10 mouse cellular contexts compared by ENCODE assay signal in the genomic region with DNA sequence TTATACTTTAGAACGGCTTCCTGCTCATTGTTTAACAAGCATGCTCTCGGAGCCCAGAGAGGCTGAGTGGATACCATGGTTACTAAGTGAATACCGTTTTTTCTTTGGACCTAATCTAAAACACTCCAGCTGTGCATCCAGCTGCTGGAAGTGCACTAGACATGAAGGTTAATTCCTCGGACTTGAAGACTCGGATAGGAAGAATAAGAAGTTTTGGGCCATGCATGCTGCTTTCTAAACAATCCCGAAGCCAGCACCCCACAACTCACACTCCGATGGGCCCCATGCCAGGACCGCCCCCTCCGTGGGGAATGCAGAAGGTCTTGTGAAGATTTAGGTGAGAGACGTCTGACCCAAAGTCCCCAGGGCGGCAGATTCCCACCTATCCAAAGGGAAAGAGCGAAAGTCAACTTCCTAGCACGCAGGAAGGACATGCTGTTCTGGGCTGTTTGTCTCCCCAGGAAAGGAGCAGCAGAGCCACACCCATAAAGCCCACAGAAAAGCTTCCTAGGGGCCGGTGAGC.
DNase-seq lines count a peak whose midpoint lies in the region; ATAC-seq and TF ChIP-seq lines count a peak whose summit lies in the region.
"Had no signal": no experiment of that assay in that cellular context is flagged by ENCODE, and none has a peak within 500 bp of the region (broad histone marks: within the 10 kb centered on the region; RNA-seq: fewer than 3 reads in every experiment).

No protein-coding gene starts in this region.

- H3K4me1 ChIP-seq in lung, embryonic 14.5 days (ENCODE audit: insufficient read depth) = no peaks in the 10 kb centered on the region; the same call in 1 of the 2 replicates
- peaks cover 6% of the 10 kb centered on the region for H3K4me1 ChIP-seq in forebrain, embryonic 11.5 days (replicated peaks; ENCODE audit: control insufficient read depth, insufficient read depth, low read length)
- H3K4me1 ChIP-seq in hindbrain, embryonic 14.5 days (replicated peaks; ENCODE audit: control insufficient read depth, insufficient read depth, low read length) = peaks cover 32% of the 10 kb centered on the region
- H3K4me1 ChIP-seq in midbrain, postnatal 0 days (ENCODE audit: insufficient read depth, low read length) = peaks cover 22% of the 10 kb centered on the region; the same call in 1 of the 2 replicates

- H3K4me2 ChIP-seq in lung, embryonic 14.5 days = peak overlapping the region; percentile 44
- H3K4me2 ChIP-seq in forebrain, embryonic 11.5 days (ENCODE audit: low read depth, low read length, severe bottlenecking) = no peak overlapping the region
- no peak overlapping the region for H3K4me2 ChIP-seq in hindbrain, embryonic 14.5 days (replicated peaks)
- H3K4me2 ChIP-seq in midbrain, postnatal 0 days (ENCODE audit: low read depth, low read length, poor library complexity, severe bottlenecking) = peak overlapping the region; percentile 10; the same call in 1 of the 2 replicates
- H3K4me2 ChIP-seq: neural tube, embryonic 12.5 days had no signal

- no peak; the same call in 1 of the 2 replicates for ATAC-seq in lung, embryonic 14.5 days (ENCODE audit: insufficient read depth)
- no peak; the same call in 1 of the 2 replicates for ATAC-seq in forebrain, embryonic 11.5 days (replicated peaks; ENCODE audit: low FRiP score)
- ATAC-seq in hindbrain, embryonic 14.5 days (ENCODE audit: low FRiP score) = no peak
- no peak for ATAC-seq in midbrain, postnatal 0 days (ENCODE audit: low FRiP score)

- TF ChIP-seq CTCF in lung, embryonic 14.5 days (IDR thresholded peaks at IDR 0.05; ENCODE audit: low read depth) = no peak
- TF ChIP-seq CTCF in midbrain, postnatal 0 days (IDR thresholded peaks at IDR 0.05) = no peak

- no peak overlapping the region for H3K4me3 ChIP-seq in lung, embryonic 14.5 days (ENCODE audit: low read depth, low read length)
- no peak overlapping the region for H3K4me3 ChIP-seq in forebrain, embryonic 11.5 days (ENCODE audit: low read depth, low read length)
- no peak overlapping the region for H3K4me3 ChIP-seq in hindbrain, embryonic 14.5 days (replicated peaks; ENCODE audit: low read length)
- H3K4me3 ChIP-seq in midbrain, postnatal 0 days (ENCODE audit: low read depth, low read length) = no peak overlapping the region
- H3K4me3 ChIP-seq: neural tube, embryonic 12.5 days had no signal

- H3K9ac ChIP-seq in lung, embryonic 14.5 days = no peak overlapping the region
- no peak overlapping the region for H3K9ac ChIP-seq in forebrain, embryonic 11.5 days (ENCODE audit: low read length)
- H3K9ac ChIP-seq in hindbrain, embryonic 14.5 days = no peak overlapping the region
- no peak overlapping the region for H3K9ac ChIP-seq in midbrain, postnatal 0 days (replicated peaks; ENCODE audit: low read length, poor library complexity, severe bottlenecking)
- H3K9ac ChIP-seq: neural tube, embryonic 12.5 days had no signal

- H3K36me3 ChIP-seq in lung, embryonic 14.5 days (ENCODE audit: insufficient read depth) = no peaks in the 10 kb centered on the region
- no peaks in the 10 kb centered on the region; the same call in 1 of the 2 replicates for H3K36me3 ChIP-seq in forebrain, embryonic 11.5 days (ENCODE audit: control insufficient read depth, insufficient read depth, low read length)
- H3K36me3 ChIP-seq in hindbrain, embryonic 14.5 days (replicated peaks; ENCODE audit: control insufficient read depth, insufficient read depth) = no peaks in the 10 kb centered on the region
- H3K36me3 ChIP-seq in midbrain, postnatal 0 days (ENCODE audit: insufficient read depth, low read length) = no peaks in the 10 kb centered on the region; the same call in 1 of the 2 replicates
- H3K36me3 ChIP-seq: neural tube, embryonic 12.5 days had no signal

- whole genome bisulfite sequencing in lung, embryonic 14.5 days = 27% methylated on average over 14 of the region's 14 CpGs
- 50% methylated on average over 14 of the region's 14 CpGs for WGBS in forebrain, embryonic 11.5 days
- 49% methylated on average over 14 of the region's 14 CpGs for WGBS in hindbrain, embryonic 14.5 days
- WGBS in midbrain, postnatal 0 days = 23% methylated on average over 14 of the region's 14 CpGs

- H3K27me3 ChIP-seq in lung, embryonic 14.5 days (ENCODE audit: insufficient read depth, low read length) = no peaks in the 10 kb centered on the region
- no peaks in the 10 kb centered on the region for H3K27me3 ChIP-seq in forebrain, embryonic 11.5 days (ENCODE audit: control insufficient read depth, insufficient read depth, low read length)
- H3K27me3 ChIP-seq in hindbrain, embryonic 14.5 days (ENCODE audit: control insufficient read depth, insufficient read depth, low read length) = no peaks in the 10 kb centered on the region
- H3K27me3 ChIP-seq in midbrain, postnatal 0 days (ENCODE audit: insufficient read depth, low read length) = no peaks in the 10 kb centered on the region
- H3K27me3 ChIP-seq: neural tube, embryonic 12.5 days had no signal

- H3K27ac ChIP-seq in lung, embryonic 14.5 days (ENCODE audit: low read depth) = no peak overlapping the region
- H3K27ac ChIP-seq in forebrain, embryonic 11.5 days (ENCODE audit: low read depth, low read length) = peak overlapping the region; percentile 18; the same call in 1 of the 2 replicates
- H3K27ac ChIP-seq in hindbrain, embryonic 14.5 days = no peak overlapping the region
- H3K27ac ChIP-seq in midbrain, postnatal 0 days (ENCODE audit: low read depth, low read length) = no peak overlapping the region
- H3K27ac ChIP-seq: neural tube, embryonic 12.5 days had no signal

- DNase-seq in lung, embryonic 14.5 days = peak; percentile 69
- no peak for DNase-seq in lung, postnatal 14 days
- DNase-seq in forebrain, embryonic 11.5 days (ENCODE audit: low spot score) = no peak
- peak; percentile 52 for DNase-seq in hindbrain, embryonic 14.5 days (ENCODE audit: low spot score)
- peak; percentile 53 for DNase-seq in midbrain, postnatal 0 days (ENCODE audit: low spot score)
- DNase-seq in gastrocnemius, adult 18-20 months (ENCODE audit: low spot score) = no peak
- no peak for DNase-seq in thymus, postnatal 36 days
- DNase-seq: left cerebral cortex, postnatal 4 days; thymus, postnatal 25 days had no signal

- no peaks in the 10 kb centered on the region for H3K9me3 ChIP-seq in lung, embryonic 14.5 days (ENCODE audit: low read depth, low read length)
- no peaks in the 10 kb centered on the region for H3K9me3 ChIP-seq in forebrain, embryonic 11.5 days (ENCODE audit: control insufficient read depth, low read length)
- no peaks in the 10 kb centered on the region for H3K9me3 ChIP-seq in hindbrain, embryonic 14.5 days (ENCODE audit: control insufficient read depth, low read length)
- no peaks in the 10 kb centered on the region for H3K9me3 ChIP-seq in midbrain, postnatal 0 days (ENCODE audit: low read length)
- H3K9me3 ChIP-seq: neural tube, embryonic 12.5 days had no signal

Comparison
In these comparisons a context has a peak if more than half of its experiments do, and no peak if none do; other contexts are left out.
1. DNase-seq: peak in lung, embryonic 14.5 days (single experiment), hindbrain, embryonic 14.5 days (single experiment) and midbrain, postnatal 0 days (single experiment); none in lung, postnatal 14 days (single experiment), forebrain, embryonic 11.5 days (single experiment), gastrocnemius, adult 18-20 months (single experiment) and thymus, postnatal 36 days (0 of 2).
2. H3K4me2 ChIP-seq: peak in lung, embryonic 14.5 days (single experiment) and midbrain, postnatal 0 days (single experiment); none in forebrain, embryonic 11.5 days (single experiment) and hindbrain, embryonic 14.5 days (single experiment).